ENCODE assay signal across 20 mouse cellular contexts in the genomic region with DNA sequence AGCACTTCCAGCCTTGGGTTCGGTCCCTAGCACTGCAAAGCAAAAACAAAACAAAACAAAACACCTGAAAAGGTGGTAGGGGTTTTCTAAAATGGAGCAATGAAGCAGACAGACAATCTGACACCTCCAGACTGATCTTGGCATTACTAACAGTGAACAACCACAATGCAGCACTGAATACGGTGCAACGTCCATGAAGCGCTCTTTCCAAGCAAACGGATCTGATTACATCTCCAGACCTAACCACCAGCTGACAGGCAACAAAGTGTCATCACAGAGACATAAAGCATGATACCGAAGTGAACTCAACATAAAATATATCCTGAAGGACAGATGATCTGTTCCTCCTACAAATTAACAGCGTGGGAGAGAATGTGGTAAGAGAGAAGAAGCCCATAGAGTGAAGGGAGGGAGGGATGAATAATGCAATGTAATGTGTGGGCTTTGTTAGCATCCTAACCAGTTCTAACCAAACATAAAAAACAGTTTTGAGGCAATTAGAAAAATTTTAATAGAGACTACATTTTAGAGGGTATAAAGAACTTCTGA. TPM values are rescaled to one million over a fixed set of nuclear protein-coding genes. Genes with fewer than 3 reads are reported as not detected.
"Had no signal": no experiment of that assay in that cellular context is flagged by ENCODE, and none has a peak within 500 bp of the region (broad histone marks: within the 10 kb centered on the region; RNA-seq: fewer than 3 reads in every experiment).

No protein-coding gene starts in this region.

- H3K9ac ChIP-seq: lung, embryonic 14.5 days; midbrain, embryonic 12.5 days; neural tube, embryonic 13.5 days; neural tube, embryonic 15.5 days; stomach, embryonic 15.5 days had no signal

- H3K27me3 ChIP-seq: midbrain, embryonic 12.5 days; neural tube, embryonic 13.5 days; neural tube, embryonic 15.5 days; stomach, embryonic 15.5 days had no signal

- H3K4me2 ChIP-seq: lung, embryonic 14.5 days; midbrain, embryonic 12.5 days; neural tube, embryonic 13.5 days; neural tube, embryonic 15.5 days; stomach, embryonic 15.5 days had no signal

- DNase-seq: lung, adult 18-20 months; lung, embryonic 14.5 days; lung, postnatal 10 days; lung, postnatal 4 days; midbrain, embryonic 14.5 days; retina, postnatal 1 day; right cerebral cortex, adult 18-20 months; thymus, adult 18-20 months; thymus, postnatal 14 days; thymus, postnatal 36 days had no signal

- H3K9me3 ChIP-seq: midbrain, embryonic 10.5 days; midbrain, embryonic 12.5 days; neural tube, embryonic 13.5 days; neural tube, embryonic 15.5 days; stomach, embryonic 15.5 days had no signal

- ATAC-seq: midbrain, embryonic 16.5 days had no signal

- H3K4me1 ChIP-seq: midbrain, embryonic 10.5 days; midbrain, embryonic 12.5 days; neural tube, embryonic 13.5 days; neural tube, embryonic 15.5 days; stomach, embryonic 15.5 days had no signal

- H3K27ac ChIP-seq: midbrain, embryonic 10.5 days; midbrain, embryonic 12.5 days; neural tube, embryonic 13.5 days; neural tube, embryonic 15.5 days; stomach, embryonic 15.5 days; stomach, postnatal 0 days had no signal

- H3K4me3 ChIP-seq: midbrain, embryonic 10.5 days; midbrain, embryonic 12.5 days; myocyte; neural tube, embryonic 13.5 days; neural tube, embryonic 15.5 days; stomach, embryonic 15.5 days had no signal

RNA-seq across cellular contexts. Expression of gene Prrt4, which starts 52.4 kb away (rescaled TPM):
- total RNA-seq: megakaryocyte, adult 5-6 weeks; megakaryocyte-erythroid progenitor cell, adult 5-6 weeks had no signal
